Mouse (Mus musculus): Measurements from ENCODE around the gene Pappa2.

GRCm38 (mm10) chr1:158764727-158765126 is 215.6 kb downstream of the Pappa2 start:
- no peak for TF ChIP-seq CTCF (IDR thresholded peaks at IDR 0.05; ENCODE audit: extremely low read depth, insufficient read depth, insufficient read length, insufficient replicate concordance)
- TF ChIP-seq POLR2A (IDR thresholded peaks at IDR 0.05; ENCODE audit: low read depth, low read length) = no peak

Data from spleen, adult 2 months (tissue).